Mouse (Mus musculus): ENCODE measurements around the gene Hist2h4. TPM values are rescaled to one million over a fixed set of nuclear protein-coding genes. Genes with fewer than 3 reads are reported as not detected.
"Not testable (repeated sequence)": the region's sequence is repeated elsewhere in the genome, so short reads cannot be mapped to it uniquely, and the experiment has no call there.

Gene Hist2h4
- polyA plus RNA-seq, 1 experiment from 2014 or later: 13.6 TPM

GRCm38 (mm10) chr3:96254683-96255355 lies 8.3 kb downstream of the Hist2h4 start:
- no peaks in the 10 kb centered on the region for H3K36me3 ChIP-seq

DNA sequence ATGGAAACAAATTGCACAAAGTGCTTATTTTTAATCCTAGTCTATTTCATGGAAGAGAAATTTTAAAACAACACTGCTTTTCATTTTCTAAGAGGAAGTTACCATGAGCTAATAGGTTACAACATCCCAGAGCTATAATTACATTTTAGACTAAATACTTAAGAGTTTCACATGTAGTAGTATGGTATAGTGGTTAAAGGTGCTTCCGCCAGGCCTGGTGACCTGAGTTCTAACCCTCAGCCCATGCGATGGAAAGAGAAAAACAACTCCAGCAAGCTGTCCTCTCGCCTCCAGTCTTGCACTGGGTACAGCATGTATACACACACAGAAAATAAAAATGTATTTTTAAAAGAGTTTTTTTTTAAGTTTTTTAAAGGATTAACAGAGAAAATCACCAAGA lies 11.3 kb downstream of the Hist2h4 start:
- Histone ChIP-seq H3K9me3 (no peaks in the 10 kb centered on the region), H3K4me3 (no peak overlapping the region), H3K4me1 (peaks cover 16% of the 10 kb centered on the region), H3K36me3 (no peaks in the 10 kb centered on the region), H3K27me3 (no peaks in the 10 kb centered on the region), H3K27ac (no peak overlapping the region), H3K9ac (no peak overlapping the region), H3K4me2 (replicated peaks) (no peak overlapping the region)
- ATAC-seq (ENCODE audit: insufficient number of reproducible peaks, insufficient read depth, low FRiP score, low TSS enrichment): no peak
- WGBS: 92% methylated on average over 3 of the region's 3 CpGs

More at GRCm38 (mm10) chr3:96254683-96255355, 8.3 kb downstream of the Hist2h4 start:
- no peaks in the 10 kb centered on the region for H3K27me3 ChIP-seq
- H3K27ac ChIP-seq: no peak overlapping the region
- H3K4me1 ChIP-seq: no peaks in the 10 kb centered on the region
- no peak overlapping the region; the same call in 1 of the 2 replicates for H3K4me2 ChIP-seq (replicated peaks)
- no peak overlapping the region for H3K4me3 ChIP-seq
- no peaks in the 10 kb centered on the region for H3K9me3 ChIP-seq
- WGBS: 51% methylated on average over 10 of the region's 10 CpGs
- no peak overlapping the region for H3K9ac ChIP-seq
- no peak for ATAC-seq (ENCODE audit: insufficient number of reproducible peaks, insufficient read depth, low FRiP score, low TSS enrichment)

- Histone ChIP-seq H3K4me2 (replicated peaks) (no peak overlapping the region), H3K9me3 (no peaks in the 10 kb centered on the region), H3K36me3 (no peaks in the 10 kb centered on the region), H3K4me1 (peaks cover 16% of the 10 kb centered on the region), H3K27ac (no peak overlapping the region), H3K4me3 (no peak overlapping the region), H3K27me3 (no peaks in the 10 kb centered on the region), H3K9ac (no peak overlapping the region)
- no peak for ATAC-seq (ENCODE audit: insufficient number of reproducible peaks, insufficient read depth, low FRiP score, low TSS enrichment)
- WGBS: 55% methylated on average over 3 of the region's 3 CpGs
Measured at GRCm38 (mm10) chr3:96250890-96251289, 12.2 kb downstream of the Hist2h4 start.

- no peak for ATAC-seq (ENCODE audit: insufficient number of reproducible peaks, insufficient read depth, low FRiP score, low TSS enrichment)
- no peaks in the 10 kb centered on the region for H3K9me3 ChIP-seq
- H3K9ac ChIP-seq: 0 out of 2 replicates have a peak overlapping the region, but pooled peaks have one; percentile 15
- H3K4me3 ChIP-seq: peak overlapping the region; percentile 39; the same call in 1 of the 2 replicates
- H3K4me1 ChIP-seq: peaks cover 24% of the 10 kb centered on the region
- WGBS: 55% methylated on average over 4 of the region's 4 CpGs
- peak overlapping the region; percentile 50 for H3K4me2 ChIP-seq (replicated peaks)
- no peaks in the 10 kb centered on the region for H3K27me3 ChIP-seq
- H3K27ac ChIP-seq: 0 out of 2 replicates have a peak overlapping the region, but pooled peaks have one; percentile 63
- no peaks in the 10 kb centered on the region for H3K36me3 ChIP-seq
Measured at GRCm38 (mm10) chr3:96249034-96249345, 14.1 kb downstream of the Hist2h4 start.

GRCm38 (mm10) chr3:96248141-96249033 lies 14.7 kb downstream of the Hist2h4 start:
- Histone ChIP-seq H3K27ac (peak overlapping the region; percentile 70), H3K9ac (peak overlapping the region; percentile 52), H3K36me3 (no peaks in the 10 kb centered on the region), H3K27me3 (no peaks in the 10 kb centered on the region), H3K9me3 (no peaks in the 10 kb centered on the region), H3K4me1 (peaks cover 27% of the 10 kb centered on the region), H3K4me3 (peak overlapping the region; percentile 39), H3K4me2 (replicated peaks) (peak overlapping the region; percentile 50)
- WGBS: 54% methylated on average over 6 of the region's 6 CpGs
- no peak for ATAC-seq (ENCODE audit: insufficient number of reproducible peaks, insufficient read depth, low FRiP score, low TSS enrichment)

DNA sequence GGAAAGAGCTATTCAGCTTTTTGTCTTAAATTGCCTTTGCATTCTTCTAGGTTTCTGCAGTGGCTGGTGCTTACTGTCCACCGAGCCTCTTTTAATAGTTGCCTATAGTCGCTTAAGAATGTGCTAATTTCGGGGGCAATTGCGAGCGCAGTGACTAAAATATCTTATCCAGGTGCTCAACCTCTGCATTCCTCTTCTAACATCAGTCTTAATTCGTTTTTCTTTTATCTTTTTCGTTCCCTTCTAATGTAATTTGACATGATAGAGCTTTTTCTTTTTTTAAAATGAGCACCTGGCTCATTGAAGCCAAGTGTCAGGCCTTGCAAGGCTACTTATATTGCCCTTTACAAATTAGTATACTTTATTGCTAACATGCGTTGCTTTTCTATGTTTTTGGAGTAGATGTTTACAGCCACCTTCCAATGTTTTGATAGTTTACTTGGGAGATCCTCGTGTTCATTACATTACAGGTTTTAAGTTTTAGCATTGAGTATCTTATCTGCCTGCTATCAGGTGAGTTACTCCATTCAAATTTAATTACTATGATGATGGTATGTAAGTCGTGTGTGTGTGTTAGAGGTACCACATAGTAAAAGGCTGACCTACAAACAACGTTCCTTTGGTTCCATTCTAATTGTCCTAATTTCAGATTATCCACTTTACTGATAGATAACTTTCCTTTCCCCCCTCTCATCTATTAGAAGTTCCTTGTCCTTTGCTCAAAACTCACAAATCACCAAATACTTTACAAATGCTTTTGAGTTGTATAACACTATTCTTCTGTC lies 15.6 kb downstream of the Hist2h4 start:
- peak overlapping the region; percentile 50 for H3K4me2 ChIP-seq (replicated peaks)
- H3K9ac ChIP-seq: peak overlapping the region; percentile 52
- no peaks in the 10 kb centered on the region for H3K27me3 ChIP-seq
- no peaks in the 10 kb centered on the region for H3K9me3 ChIP-seq
- no peaks in the 10 kb centered on the region for H3K36me3 ChIP-seq
- peak overlapping the region; percentile 70 for H3K27ac ChIP-seq
- H3K4me3 ChIP-seq: peak overlapping the region; percentile 39
- 2% methylated on average over 11 of the region's 11 CpGs for WGBS
- H3K4me1 ChIP-seq: peaks cover 27% of the 10 kb centered on the region
- ATAC-seq (ENCODE audit: insufficient number of reproducible peaks, insufficient read depth, low FRiP score, low TSS enrichment): no peak

GRCm38 (mm10) chr3:96246427-96246856 lies 16.7 kb downstream of the Hist2h4 start, which contains the start of gene Hist2h3c1:
Gene Hist2h3c1, plus strand, starts transcription at chr3:96246685.
- Histone ChIP-seq H3K4me2 (replicated peaks) (peak within 1 kb of the TSS; percentile 50), H3K4me1 (peaks cover 29% of the 10 kb centered on the region), H3K4me3 (peak within 1 kb of the TSS; percentile 39), H3K27ac (peak within 1 kb of the TSS; percentile 74), H3K9ac (peak within 1 kb of the TSS; percentile 52)
- H3K36me3 ChIP-seq, H3K27me3 ChIP-seq, H3K9me3 ChIP-seq: not testable (repeated sequence)
- WGBS: no CpG with 5 or more reads among the region's 47 CpGs
- peak; percentile 92 for ATAC-seq (ENCODE audit: insufficient number of reproducible peaks, insufficient read depth, low FRiP score, low TSS enrichment)

- not testable (repeated sequence) for H3K4me2 ChIP-seq (replicated peaks); H3K27me3 ChIP-seq; H3K36me3 ChIP-seq; H3K9ac ChIP-seq; H3K9me3 ChIP-seq
- Histone ChIP-seq H3K27ac (peak overlapping the region; percentile 74; the same call in 1 of the 2 replicates), H3K4me1 (peaks cover 29% of the 10 kb centered on the region), H3K4me3 (peak overlapping the region; percentile 34)
- peak; percentile 12 for ATAC-seq (ENCODE audit: insufficient number of reproducible peaks, insufficient read depth, low FRiP score, low TSS enrichment)
- under 1% methylated on average over 10 of the region's 21 CpGs for WGBS
Measured at GRCm38 (mm10) chr3:96246018-96246417, 17.1 kb downstream of the Hist2h4 start.

DNA sequence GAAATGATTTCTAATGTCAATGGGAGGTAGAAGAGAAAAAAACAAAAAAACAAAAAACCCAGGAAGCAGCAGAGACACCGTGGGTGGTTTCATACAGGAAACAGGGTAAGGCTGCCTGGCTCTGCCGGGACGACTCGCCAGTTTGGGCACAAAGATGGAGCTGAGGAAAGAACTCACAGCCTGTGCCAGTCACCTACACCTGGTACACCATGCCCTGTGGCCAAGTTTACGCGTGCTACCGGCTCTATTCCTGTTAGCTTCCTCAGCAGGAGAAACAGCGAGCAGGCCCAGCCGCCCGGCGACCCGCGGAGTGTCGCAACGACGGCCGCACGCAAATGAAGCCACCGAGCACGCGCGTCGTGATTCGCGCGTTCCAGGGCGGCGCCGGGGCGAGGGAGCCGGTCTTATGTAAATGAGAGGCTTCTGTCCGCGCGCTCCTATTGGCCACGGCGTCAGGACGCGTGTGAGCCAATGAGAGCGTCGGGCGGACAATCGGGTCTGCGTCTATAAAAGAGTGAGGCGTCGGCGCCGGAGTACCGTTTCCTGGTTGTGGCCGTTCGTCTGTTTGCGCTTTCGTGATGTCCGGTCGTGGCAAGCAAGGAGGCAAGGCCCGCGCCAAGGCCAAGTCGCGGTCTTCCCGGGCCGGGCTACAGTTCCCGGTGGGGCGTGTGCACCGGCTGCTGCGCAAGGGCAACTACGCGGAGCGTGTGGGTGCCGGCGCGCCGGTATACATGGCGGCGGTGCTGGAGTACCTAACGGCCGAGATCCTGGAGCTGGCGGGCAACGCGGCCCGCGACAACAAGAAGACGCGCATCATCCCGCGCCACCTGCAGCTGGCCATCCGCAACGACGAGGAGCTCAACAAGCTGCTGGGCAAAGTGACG lies 17.9 kb downstream of the Hist2h4 start, which contains the start of gene Hist2h2aa1:
TSS of gene Hist2h2aa1 (plus strand) at position 495 of the 884 bp plus-strand sequence.
- Histone ChIP-seq H3K4me2 (replicated peaks) (peak within 1 kb of the TSS; percentile 49), H3K4me3 (peak within 1 kb of the TSS; percentile 40), H3K4me1 (peaks cover 29% of the 10 kb centered on the region), H3K9ac (peak within 1 kb of the TSS; percentile 61), H3K27ac (peak within 1 kb of the TSS; percentile 97)
- ATAC-seq (ENCODE audit: insufficient number of reproducible peaks, insufficient read depth, low FRiP score, low TSS enrichment): peak; percentile 85
- H3K36me3 ChIP-seq, H3K9me3 ChIP-seq, H3K27me3 ChIP-seq: not testable (repeated sequence)
- under 1% methylated on average over 38 of the region's 88 CpGs for WGBS

GRCm38 (mm10) chr3:96243921-96244572 lies 19.1 kb downstream of the Hist2h4 start:
- no peaks in the 10 kb centered on the region for H3K27me3 ChIP-seq
- H3K9ac ChIP-seq: peak overlapping the region; percentile 61
- 80% methylated on average over 7 of the region's 7 CpGs for WGBS
- H3K4me1 ChIP-seq: peaks cover 28% of the 10 kb centered on the region
- H3K4me3 ChIP-seq: 0 out of 2 replicates have a peak overlapping the region, but pooled peaks have one; percentile 40
- no peaks in the 10 kb centered on the region for H3K36me3 ChIP-seq
- H3K4me2 ChIP-seq (replicated peaks): peak overlapping the region; percentile 49
- H3K9me3 ChIP-seq: no peaks in the 10 kb centered on the region
- no peak for ATAC-seq (ENCODE audit: insufficient number of reproducible peaks, insufficient read depth, low FRiP score, low TSS enrichment)
- peak overlapping the region; percentile 97 for H3K27ac ChIP-seq

Measured in embryonic facial prominence, embryonic 12.5 days (tissue).